Mouse (Mus musculus) left cerebral cortex, adult 8-10 months (tissue): ENCODE measurements at regions not wholly inside any gene's neighbourhood (a gene's known extent, or its start where the extent isn't known, plus 50 kb on each side); places are given as distances from the start of the nearest gene placed in this dataset.

ENCODE experiments used
- DNase-seq, 2 experiments: peaks; one replicate each; pipeline ENCODE4 v3.0.0; 2022; ENCODE audit warnings: low spot score in 2 of 2

- DNase-seq, result peak in 1 of 2 experiments; percentile 42
These were observed 90.1 kb downstream of the Tmem200c start for GRCm38 (mm10) chr17:68916531-68916930.

- peak in 1 of 2 experiments; percentile 46 for DNase-seq
These were observed 91.8 kb downstream of the Tmem200c start for GRCm38 (mm10) chr17:68918228-68918627.

DNA sequence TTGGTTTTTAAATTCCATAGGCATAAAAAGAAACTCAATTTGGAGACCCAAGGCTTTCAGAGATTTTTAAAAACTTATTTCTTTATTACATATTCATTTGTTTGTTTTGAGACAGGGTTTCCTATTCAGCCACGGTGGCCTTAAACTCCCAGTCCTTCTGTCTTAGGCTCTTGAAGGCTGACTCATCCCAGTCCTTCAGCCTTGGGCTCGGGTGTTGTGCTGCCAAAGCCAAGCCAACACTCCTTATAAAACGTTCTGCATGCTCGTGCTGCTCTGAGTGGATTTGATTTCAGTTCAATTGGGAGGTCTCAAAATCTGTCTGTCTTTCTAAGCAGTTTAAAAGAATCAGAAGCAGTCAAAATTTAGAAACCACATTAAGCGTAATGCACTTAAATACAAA lies 96.8 kb downstream of the Tmem200c start:
- no peak for DNase-seq

DNA sequence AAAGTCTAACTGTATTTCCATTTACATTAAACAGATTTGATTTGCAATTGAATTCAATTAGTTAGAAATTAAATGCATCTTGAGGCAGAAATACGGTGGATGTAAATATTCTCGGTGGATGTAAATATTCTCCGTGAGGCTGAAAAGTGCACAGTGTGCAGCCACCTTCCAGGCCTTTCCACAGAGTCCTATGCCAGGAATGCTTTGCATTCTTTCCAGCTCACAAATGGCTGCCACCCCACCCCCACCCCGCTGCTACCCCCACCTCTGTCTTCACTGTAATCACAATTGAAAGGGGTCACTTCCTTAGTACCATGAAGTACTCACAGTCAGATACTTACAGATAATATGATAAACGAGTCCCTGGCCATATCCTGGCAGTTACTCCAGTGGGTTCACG lies 101.0 kb downstream of the Tmem200c start:
- DNase-seq, result no peak

GRCm38 (mm10) chr17:68928691-68929090 lies 102.3 kb downstream of the Tmem200c start:
- no peak for DNase-seq

- peak in 1 of 2 experiments; percentile 8 for DNase-seq
These were observed 106.8 kb downstream of the Tmem200c start for GRCm38 (mm10) chr17:68933265-68933664.

GRCm38 (mm10) chr17:68934066-68934465 lies 107.6 kb downstream of the Tmem200c start:
- no peak for DNase-seq

DNA sequence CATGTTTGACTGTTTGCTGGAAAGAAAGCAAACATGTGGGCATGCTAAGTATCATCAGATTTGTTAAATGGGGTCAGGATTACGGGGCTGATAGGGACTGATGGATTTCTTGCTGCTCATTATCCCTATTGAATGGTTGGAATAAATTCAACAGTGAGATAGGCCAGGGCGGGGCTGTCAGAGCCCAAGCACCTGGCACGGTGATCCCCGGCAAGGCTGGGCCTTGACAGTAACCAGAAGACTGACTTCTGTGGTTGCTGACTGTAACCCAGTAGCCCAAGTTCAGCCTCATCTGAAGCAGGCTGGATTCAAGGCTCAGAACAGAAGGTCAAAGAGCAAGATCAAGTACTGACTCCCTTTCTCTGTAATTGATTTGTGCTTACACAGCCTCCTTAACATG lies 109.6 kb downstream of the Tmem200c start:
- DNase-seq, result no peak

GRCm38 (mm10) chr17:68956275-68956674 lies 119.2 kb upstream of the Epb41l3 start:
- no peak for DNase-seq

DNA sequence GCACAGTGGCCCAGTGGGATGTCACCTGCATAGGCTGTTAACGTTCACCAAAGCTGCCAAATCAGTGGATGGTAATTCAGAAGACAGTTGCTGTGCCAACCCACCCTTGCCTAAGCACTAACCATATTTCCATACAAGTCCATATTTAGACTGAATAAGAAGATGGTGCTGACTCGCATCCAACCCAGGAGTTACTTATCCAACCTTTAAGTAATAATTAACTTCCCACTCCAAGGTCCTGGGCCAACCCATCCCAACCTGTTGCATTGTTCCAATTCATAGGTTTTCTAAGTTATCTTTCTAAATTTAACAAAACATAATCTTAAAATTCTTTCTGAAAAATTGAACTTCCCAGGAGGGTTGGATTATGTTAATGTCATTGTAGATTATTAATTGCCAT lies 114.3 kb upstream of the Epb41l3 start:
- no peak for DNase-seq

GRCm38 (mm10) chr17:68975606-68976005 lies 99.9 kb upstream of the Epb41l3 start:
- DNase-seq, result no peak

- no peak for DNase-seq
These were observed 97.3 kb upstream of the Epb41l3 start for GRCm38 (mm10) chr17:68978151-68978550.

DNA sequence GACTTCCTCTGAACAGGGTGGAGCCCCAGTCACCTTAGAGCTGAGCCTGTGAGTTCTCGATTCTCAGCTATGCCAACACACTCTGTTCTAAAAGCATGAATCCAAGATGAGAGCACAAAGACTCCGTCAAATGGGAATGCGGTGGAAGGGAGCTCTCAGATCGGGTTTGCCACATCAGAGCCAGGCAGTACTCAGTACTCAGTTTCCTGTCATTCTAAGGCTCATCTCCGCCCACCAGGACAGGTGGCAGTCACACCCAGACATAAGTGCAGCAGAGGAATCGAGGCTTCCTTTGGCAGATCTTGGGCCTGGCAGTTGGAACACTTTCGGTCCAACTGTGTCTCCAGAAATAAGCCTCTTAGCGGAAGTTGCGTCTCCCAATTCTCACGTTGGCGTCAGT lies 94.4 kb upstream of the Epb41l3 start:
- peak in 1 of 2 experiments; percentile 7 for DNase-seq

DNA sequence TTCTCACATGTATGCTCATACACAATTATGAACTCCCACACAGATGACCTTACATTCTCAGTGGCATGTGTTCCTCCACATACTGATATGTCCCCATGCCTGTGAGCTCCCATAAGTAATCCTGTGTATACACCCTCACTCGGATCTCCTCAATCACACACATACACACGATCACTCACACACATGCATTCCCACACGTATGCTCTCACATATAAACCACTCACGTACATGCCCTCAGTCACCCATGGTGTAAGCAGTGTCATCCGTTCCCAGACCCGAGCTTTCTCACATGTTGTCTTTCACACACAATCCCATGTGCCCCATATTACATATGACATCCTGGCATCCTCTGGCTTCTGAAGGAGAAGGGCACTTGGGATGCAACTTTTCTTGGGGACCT lies 93.4 kb upstream of the Epb41l3 start:
- no peak for DNase-seq

GRCm38 (mm10) chr17:68999913-69000312 lies 75.6 kb upstream of the Epb41l3 start:
- no peak for DNase-seq

- no peak for DNase-seq
These were observed 71.4 kb upstream of the Epb41l3 start for GRCm38 (mm10) chr17:69004051-69004450.

- no peak for DNase-seq
These were observed 69.2 kb upstream of the Epb41l3 start for GRCm38 (mm10) chr17:69006272-69006671.
